Mouse (Mus musculus) ES-CJ7 (cell line): ENCODE results near the gene Ganc.
A peak's percentile ranks its signal among the peaks of the same experiment; 100 is the strongest.

ENCODE experiments used
- DNase-seq: peaks from one replicate; pipeline ENCODE4 v3.0.0; 2011; ENCODE audit warnings: low read depth, low spot score

Ganc gene

DNA sequence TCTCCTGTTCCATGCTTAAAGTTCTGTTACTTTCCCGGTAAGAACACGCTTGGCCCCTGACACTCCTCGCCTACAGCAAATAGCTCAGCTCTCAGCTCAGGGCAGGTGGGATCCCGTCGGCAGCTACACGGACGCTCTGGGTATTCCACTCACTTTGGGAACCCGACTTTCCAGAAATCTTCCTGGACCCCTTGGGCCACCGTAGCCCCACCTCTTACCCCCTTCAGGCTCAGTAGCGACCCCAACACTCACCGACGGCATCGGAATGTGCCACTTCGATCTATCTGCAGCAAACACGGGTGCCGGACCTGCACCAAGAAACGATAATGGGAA, at the start of gene Ganc:
Ganc (plus strand) TSS at position 244 of the 333 bp plus-strand sequence.
- DNase-seq: peak; percentile 77

DNA sequence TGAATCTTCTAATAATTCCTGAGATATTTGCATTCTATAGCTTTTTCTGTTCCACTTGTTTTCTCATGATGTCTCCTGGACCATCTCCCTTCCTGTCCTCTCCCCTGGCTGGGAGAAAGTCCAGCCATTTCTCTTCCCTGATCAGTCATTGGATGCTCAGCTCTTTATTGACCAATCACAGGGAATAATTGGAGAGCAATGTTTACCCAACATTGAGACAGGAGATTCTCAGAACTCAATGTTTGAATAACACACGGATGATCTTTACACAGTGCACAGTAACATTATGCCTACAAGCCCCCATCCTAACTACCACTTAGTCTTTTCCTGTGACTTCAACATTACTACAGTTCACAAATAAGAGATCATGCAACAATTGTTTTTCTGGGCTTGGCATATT, 43.3 kb upstream of the Ganc start:
- no peak for DNase-seq

GRCm38 (mm10) chr2:120366501-120366900, 37.2 kb upstream of the Ganc start:
- no peak for DNase-seq

DNA sequence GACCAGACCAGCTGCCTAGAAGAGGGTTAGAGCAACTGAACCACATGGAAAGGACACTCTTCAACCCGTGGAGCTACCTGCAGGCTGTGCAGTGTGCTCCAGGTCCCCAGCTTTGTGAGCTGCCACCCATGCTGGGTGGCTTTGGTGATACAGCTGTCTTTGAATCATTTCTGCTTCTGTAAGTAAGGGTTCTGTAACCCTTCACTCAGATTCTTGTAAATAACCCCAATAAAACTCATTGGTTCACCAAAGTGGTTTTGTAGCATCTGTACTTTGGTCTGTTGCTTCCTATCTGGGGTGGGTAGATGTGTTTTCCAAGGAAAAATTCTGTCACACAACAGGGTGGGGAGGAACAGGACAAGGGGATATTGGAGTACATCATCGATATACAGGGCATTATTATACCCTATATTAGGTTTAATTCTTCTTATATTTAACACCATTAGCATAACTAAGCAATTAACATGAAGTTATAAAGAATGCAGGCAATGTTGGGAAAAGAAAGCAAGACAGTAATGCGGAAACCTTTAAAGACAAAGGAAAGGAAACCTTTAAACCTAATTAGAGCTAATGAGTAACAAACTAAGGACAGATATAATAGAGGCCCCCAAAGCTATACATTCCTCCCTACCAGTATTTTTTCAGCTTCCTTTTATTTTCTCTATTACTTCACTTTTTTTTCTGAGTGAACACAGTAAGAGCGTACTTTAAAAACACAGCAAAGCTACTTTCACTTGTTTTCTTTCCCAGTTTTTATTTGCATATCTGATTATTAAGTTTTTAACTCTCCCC, 36.1 kb upstream of the Ganc start:
- DNase-seq: no peak

DNA sequence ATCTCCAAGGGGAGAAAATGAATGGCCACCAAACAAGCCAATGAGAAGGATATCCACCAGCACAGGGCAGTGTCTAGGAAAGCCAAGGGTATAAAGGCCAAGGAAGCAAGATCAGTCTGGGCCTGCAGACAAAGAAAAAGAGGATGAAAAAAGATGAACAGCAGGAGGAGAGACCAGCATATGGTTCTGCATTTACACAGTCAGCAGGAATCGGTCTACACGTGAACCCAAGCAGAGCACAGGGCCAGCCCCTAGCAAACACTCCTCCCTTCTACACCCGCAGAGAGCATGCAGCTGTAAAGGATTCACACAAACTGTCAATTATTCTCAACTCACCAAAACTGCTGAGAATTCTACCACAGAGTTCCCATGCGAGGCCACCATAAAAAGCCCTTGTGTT, 29.8 kb upstream of the Ganc start:
- DNase-seq: no peak

GRCm38 (mm10) chr2:120386264-120386663, 17.4 kb upstream of the Ganc start:
- DNase-seq: no peak

- DNase-seq: no peak
Observed at GRCm38 (mm10) chr2:120387291-120387690, 16.4 kb upstream of the Ganc start.

GRCm38 (mm10) chr2:120389376-120389775, 14.3 kb upstream of the Ganc start:
- no peak for DNase-seq

GRCm38 (mm10) chr2:120390934-120391333, 12.8 kb upstream of the Ganc start:
- no peak for DNase-seq

- peak; percentile 35 for DNase-seq
Observed at GRCm38 (mm10) chr2:120392406-120392805, 11.3 kb upstream of the Ganc start.

GRCm38 (mm10) chr2:120397951-120398350, 5.7 kb upstream of the Ganc start:
- DNase-seq: no peak

DNA sequence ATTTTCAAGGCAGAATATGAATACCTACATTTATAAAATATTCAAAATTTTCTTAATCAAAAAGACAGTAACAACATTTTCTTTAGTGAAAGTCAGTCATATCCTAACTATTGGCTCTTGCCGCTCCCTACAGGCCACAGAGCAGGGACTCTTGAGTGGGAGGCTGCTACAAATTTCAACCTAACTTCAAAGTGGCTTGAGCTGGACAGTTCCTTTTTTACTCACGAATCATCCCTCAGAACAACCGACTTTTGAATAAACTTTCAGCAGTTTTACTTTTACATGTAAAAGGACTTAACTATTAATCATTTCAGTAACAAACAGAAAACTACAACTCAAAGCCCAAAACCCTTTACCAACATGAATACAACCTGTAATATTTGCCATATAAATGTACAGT, 883 bp upstream of the Ganc start:
- DNase-seq: no peak

DNA sequence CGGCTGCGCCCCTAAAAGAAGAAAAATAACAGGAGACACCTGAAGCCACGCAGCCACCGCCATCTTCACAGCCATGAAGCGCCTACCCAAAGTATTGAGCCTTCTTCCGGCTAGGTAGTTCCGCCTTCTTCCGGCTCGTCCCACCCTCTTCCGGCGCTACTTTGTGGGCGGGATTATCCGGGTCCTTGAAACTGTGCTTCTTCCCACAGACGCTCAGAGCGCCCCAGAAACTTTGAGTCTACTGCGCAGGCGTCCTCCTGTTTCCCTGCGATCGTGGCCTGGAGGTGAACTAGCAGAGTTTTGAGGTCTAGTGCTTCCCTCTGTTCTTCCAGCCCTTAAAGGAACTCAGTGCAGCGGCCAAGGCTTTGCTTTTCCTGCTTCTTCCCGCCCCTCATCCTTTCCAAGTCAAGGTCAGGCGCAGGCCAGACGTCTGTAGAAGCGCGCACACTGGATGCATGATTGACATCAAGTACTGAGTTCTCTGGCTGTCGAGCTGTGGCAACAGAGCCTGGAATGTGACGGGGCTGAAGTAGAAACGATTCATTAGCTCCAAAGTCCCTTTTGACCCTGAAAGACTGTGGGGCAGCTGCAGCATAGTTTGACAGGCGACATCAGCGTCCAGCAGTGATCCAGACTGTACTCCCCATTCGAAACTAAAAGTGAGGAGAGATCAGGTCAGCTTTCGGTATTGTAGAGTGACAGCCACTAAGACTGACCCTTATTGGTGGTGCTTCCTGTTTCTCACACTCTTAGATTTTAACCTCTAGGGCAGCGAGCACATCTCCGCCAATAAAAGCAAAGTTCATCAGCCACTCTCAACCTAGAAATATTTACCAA, 508 bp downstream of the Ganc start, which contains the start of gene Tmem87a:
Tmem87a (minus strand) TSS at position 128 of the 837 bp plus-strand sequence.
- peak; percentile 96 for DNase-seq

- no peak for DNase-seq
Observed at GRCm38 (mm10) chr2:120404823-120405765, 1.4 kb downstream of the Ganc start.

GRCm38 (mm10) chr2:120411096-120411628, 7.5 kb downstream of the Ganc start:
- DNase-seq: no peak

GRCm38 (mm10) chr2:120414113-120414512, 10.4 kb downstream of the Ganc start:
- DNase-seq: no peak

DNA sequence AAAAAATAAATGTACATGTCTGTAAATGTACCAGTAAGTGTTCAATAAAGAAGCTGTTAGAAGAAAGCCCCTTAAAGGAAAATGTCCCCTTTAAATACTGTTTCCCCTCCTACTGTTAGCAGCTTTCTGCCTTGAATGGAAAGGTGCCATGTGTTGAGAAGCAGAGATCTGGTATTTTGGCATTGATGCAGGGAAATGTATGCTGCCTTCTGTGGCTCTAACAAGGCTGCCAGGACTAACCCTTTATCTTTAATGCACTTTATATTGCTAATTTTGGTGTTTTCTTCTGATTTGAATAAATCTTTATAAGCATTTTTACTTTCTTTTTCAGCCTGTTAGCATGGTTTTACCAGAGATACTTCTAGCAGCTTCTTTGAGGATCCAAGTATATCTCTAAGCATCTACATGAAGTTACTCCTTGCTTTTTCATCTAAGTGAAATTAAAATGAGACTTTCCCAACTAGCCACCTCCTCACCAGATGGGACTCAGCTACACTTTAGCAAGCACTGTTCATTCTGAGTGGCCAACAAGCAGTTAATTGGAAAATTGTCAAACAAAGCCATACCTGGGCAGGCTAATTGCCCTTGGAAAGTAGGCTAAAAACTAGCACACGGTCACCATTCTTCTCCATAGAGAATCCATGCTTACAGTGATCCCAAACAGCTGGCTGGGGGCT, 11.2 kb downstream of the Ganc start:
- DNase-seq: no peak

DNA sequence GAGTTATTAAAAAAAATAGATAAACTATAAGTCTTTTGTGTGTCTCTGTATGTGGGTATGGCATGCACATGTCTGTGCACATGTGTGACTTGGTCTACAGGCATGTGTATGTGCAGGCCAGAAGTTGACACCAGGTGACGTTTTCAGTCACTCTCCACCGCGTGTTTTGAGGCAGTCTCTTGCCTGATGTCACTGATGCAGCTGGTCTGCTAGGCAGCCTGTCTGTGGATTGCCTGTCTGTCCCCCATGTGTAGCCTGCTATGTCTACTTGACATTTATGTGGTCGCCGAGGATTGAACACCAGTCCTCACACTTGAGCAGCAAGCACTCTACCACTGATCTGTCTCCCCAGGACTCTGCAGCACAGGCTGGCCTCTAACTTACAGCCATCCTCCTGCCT, 20.7 kb downstream of the Ganc start:
- no peak for DNase-seq

DNA sequence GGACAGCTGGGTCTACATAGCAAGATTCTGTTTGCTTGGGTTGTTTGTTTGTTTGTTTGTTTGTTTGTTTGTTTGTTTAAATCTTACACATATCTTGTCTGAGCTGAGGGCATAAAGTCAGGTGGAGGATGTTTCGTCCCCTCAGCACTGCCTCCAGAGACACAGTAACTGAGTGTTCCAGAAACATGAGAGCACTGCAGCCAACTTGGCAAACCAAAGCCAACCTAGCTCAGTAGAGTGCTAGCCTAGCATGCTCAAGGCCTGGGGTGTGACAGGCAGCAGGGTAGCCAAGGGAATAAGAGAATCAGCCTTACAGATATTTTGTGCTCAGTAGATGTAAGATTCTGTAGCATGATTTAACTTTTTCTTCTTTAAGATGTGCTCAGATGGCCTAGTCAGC, 40.8 kb downstream of the Ganc start:
- no peak for DNase-seq

GRCm38 (mm10) chr2:120446373-120446772, 42.7 kb downstream of the Ganc start:
- no peak for DNase-seq

DNA sequence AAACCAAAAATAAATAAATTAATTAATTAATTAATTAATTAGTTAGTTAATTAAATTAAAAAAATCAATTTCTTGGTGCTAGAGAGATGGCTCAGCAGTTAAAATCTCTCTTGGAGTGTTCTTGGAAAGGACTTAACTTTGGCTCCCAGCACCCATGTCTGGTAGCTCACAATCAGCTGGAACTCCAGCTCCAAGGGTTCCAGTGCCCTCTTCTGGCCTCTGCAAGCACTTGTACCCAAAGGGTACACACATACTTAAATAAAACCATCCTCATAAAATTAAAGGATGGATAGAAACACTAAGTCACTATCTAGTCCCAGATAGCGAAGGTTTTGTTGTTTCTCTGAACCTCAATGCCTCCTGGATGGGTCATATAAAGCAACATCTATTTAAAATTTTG, 43.6 kb downstream of the Ganc start:
- no peak for DNase-seq
